Comparison of ENCODE assay signal across 22 mouse cellular contexts in genomic region chr10:68058378-68058777, GRCm38 (mm10).
A peak's percentile ranks its signal among the peaks of the same experiment; 100 is the strongest.
DNase-seq lines count a peak whose midpoint lies in the region; ATAC-seq and TF ChIP-seq lines count a peak whose summit lies in the region.
"Had no signal": no experiment of that assay in that cellular context is flagged by ENCODE, and none has a peak within 500 bp of the region (broad histone marks: within the 10 kb centered on the region; RNA-seq: fewer than 3 reads in every experiment).

No protein-coding gene starts in this region.

- TF ChIP-seq CTCF in intestine, postnatal 0 days (IDR thresholded peaks at IDR 0.05; ENCODE audit: low read depth): peak; percentile 32
- TF ChIP-seq CTCF in lung, postnatal 0 days (IDR thresholded peaks at IDR 0.05): peak; percentile 46

- DNase-seq in lung, postnatal 0 days (ENCODE audit: low spot score): no peak
- no peak for DNase-seq in lung, postnatal 4 days
- DNase-seq in NIH3T3 (ENCODE audit: low read depth): peak; percentile 22
- peak; percentile 15 for DNase-seq in splenic B cell, adult 2 months (ENCODE audit: low read depth, low spot score)
- DNase-seq in cerebellum, postnatal 36 days: no peak
- no peak for DNase-seq in frontal cortex, adult 2 months (ENCODE audit: extremely low spot score in 1 of 2, low spot score in 1 of 2)
- DNase-seq: cerebellum, adult 11 months; embryo, embryonic 11 days; forebrain, postnatal 0 days; gastrocnemius, postnatal 10 days; heart, postnatal 10 days; kidney, adult 9 months; kidney, postnatal 25 days; layer of hippocampus, adult 9-11 months; thymus, postnatal 36 days had no signal

- H3K27ac ChIP-seq in intestine, postnatal 0 days (ENCODE audit: low read depth, low read length): no peak overlapping the region
- H3K27ac ChIP-seq in intestine, embryonic 16.5 days (ENCODE audit: low read length): no peak overlapping the region
- H3K27ac ChIP-seq in lung, postnatal 0 days (ENCODE audit: low read length): peak overlapping the region; percentile 64; the same call in 1 of the 2 replicates
- H3K27ac ChIP-seq: limb, embryonic 12.5 days; midbrain, embryonic 12.5 days had no signal

- TF ChIP-seq EP300 in lung, postnatal 0 days (IDR thresholded peaks at IDR 0.05): no peak

- no peaks in the 10 kb centered on the region for H3K4me1 ChIP-seq in intestine, postnatal 0 days (replicated peaks; ENCODE audit: control insufficient read depth, insufficient read depth, low read length)
- H3K4me1 ChIP-seq in intestine, embryonic 16.5 days (ENCODE audit: control insufficient read depth, insufficient read depth, low read length): no peaks in the 10 kb centered on the region
- H3K4me1 ChIP-seq in lung, postnatal 0 days (ENCODE audit: insufficient read depth, low read depth, low read length): no peaks in the 10 kb centered on the region

- H3K36me3 ChIP-seq in intestine, postnatal 0 days (ENCODE audit: control insufficient read depth, insufficient read depth): no peaks in the 10 kb centered on the region
- no peaks in the 10 kb centered on the region for H3K36me3 ChIP-seq in intestine, embryonic 16.5 days (ENCODE audit: control insufficient read depth, insufficient read depth, low read length)
- H3K36me3 ChIP-seq in lung, postnatal 0 days (ENCODE audit: insufficient read depth, low read length): no peaks in the 10 kb centered on the region
- H3K36me3 ChIP-seq in splenic B cell, adult 2 months (ENCODE audit: control insufficient read depth, insufficient read depth, low read length, poor library complexity, severe bottlenecking): no peaks in the 10 kb centered on the region
- H3K36me3 ChIP-seq: limb, embryonic 12.5 days; midbrain, embryonic 12.5 days; neural tube, embryonic 13.5 days had no signal

- 98% methylated on average over 1 of the region's 1 CpGs for WGBS in intestine, postnatal 0 days
- 96% methylated on average over 1 of the region's 1 CpGs for WGBS in intestine, embryonic 16.5 days
- WGBS in lung, postnatal 0 days: 93% methylated on average over 1 of the region's 1 CpGs

- no peak overlapping the region for H3K4me3 ChIP-seq in intestine, postnatal 0 days (ENCODE audit: low read depth, low read length)
- no peak overlapping the region for H3K4me3 ChIP-seq in intestine, embryonic 16.5 days (ENCODE audit: low read length)
- no peak overlapping the region for H3K4me3 ChIP-seq in lung, postnatal 0 days (ENCODE audit: low read depth, low read length)
- H3K4me3 ChIP-seq: limb, embryonic 12.5 days; midbrain, embryonic 12.5 days; neural tube, embryonic 13.5 days had no signal

- H3K9me3 ChIP-seq in intestine, postnatal 0 days (ENCODE audit: control insufficient read depth): no peaks in the 10 kb centered on the region
- H3K9me3 ChIP-seq in intestine, embryonic 16.5 days (ENCODE audit: control insufficient read depth, low read length): no peaks in the 10 kb centered on the region
- no peaks in the 10 kb centered on the region for H3K9me3 ChIP-seq in lung, postnatal 0 days (ENCODE audit: low read length)
- H3K9me3 ChIP-seq: limb, embryonic 12.5 days; midbrain, embryonic 12.5 days; neural tube, embryonic 13.5 days had no signal

- H3K4me2 ChIP-seq in intestine, postnatal 0 days (replicated peaks; ENCODE audit: low read depth): no peak overlapping the region
- no peak overlapping the region for H3K4me2 ChIP-seq in intestine, embryonic 16.5 days (ENCODE audit: low read depth, low read length)
- H3K4me2 ChIP-seq in lung, postnatal 0 days (replicated peaks; ENCODE audit: low read depth, low read length): no peak overlapping the region
- H3K4me2 ChIP-seq: limb, embryonic 12.5 days; midbrain, embryonic 12.5 days; neural tube, embryonic 13.5 days had no signal

- H3K9ac ChIP-seq in intestine, postnatal 0 days (ENCODE audit: low read depth, low read length): no peak overlapping the region
- no peak overlapping the region for H3K9ac ChIP-seq in intestine, embryonic 16.5 days (ENCODE audit: low read depth, low read length)
- no peak overlapping the region for H3K9ac ChIP-seq in lung, postnatal 0 days (replicated peaks; ENCODE audit: low read depth)
- H3K9ac ChIP-seq: forebrain, postnatal 0 days; limb, embryonic 12.5 days; midbrain, embryonic 12.5 days; neural tube, embryonic 13.5 days had no signal

- ATAC-seq in intestine, postnatal 0 days: no peak
- ATAC-seq in intestine, embryonic 16.5 days: no peak
- ATAC-seq in lung, postnatal 0 days: no peak
- ATAC-seq: activated CD4-positive, CD25-positive, alpha-beta regulatory T cell, adult 4 months; forebrain, postnatal 0 days; inflammation-experienced regulatory T-cells, adult 6 months had no signal

- H3K27me3 ChIP-seq in intestine, postnatal 0 days (replicated peaks; ENCODE audit: control insufficient read depth, insufficient read depth, low read length): no peaks in the 10 kb centered on the region
- H3K27me3 ChIP-seq in intestine, embryonic 16.5 days (replicated peaks; ENCODE audit: control insufficient read depth, insufficient read depth, low read length): no peaks in the 10 kb centered on the region
- no peaks in the 10 kb centered on the region for H3K27me3 ChIP-seq in lung, postnatal 0 days (replicated peaks; ENCODE audit: insufficient read depth, low read length)
- no peaks in the 10 kb centered on the region for H3K27me3 ChIP-seq in splenic B cell, adult 2 months (ENCODE audit: control insufficient read depth, insufficient read depth, low read length, poor library complexity, severe bottlenecking)
- H3K27me3 ChIP-seq: limb, embryonic 12.5 days; midbrain, embryonic 12.5 days; neural tube, embryonic 13.5 days had no signal

Comparison
In these comparisons a context has a peak if more than half of its experiments do, and no peak if none do; other contexts are left out.
1. DNase-seq: peak in NIH3T3 (single experiment) and splenic B cell, adult 2 months (single experiment); none in lung, postnatal 0 days (single experiment), lung, postnatal 4 days (0 of 2), cerebellum, postnatal 36 days (0 of 2) and frontal cortex, adult 2 months (0 of 2).